Mouse (Mus musculus): ENCODE results near the gene Kdm7a. TPM values are rescaled to one million over a fixed set of nuclear protein-coding genes. Genes with fewer than 3 reads are reported as not detected.

The Kdm7a gene
- polyA plus RNA-seq, 1 experiment: 3.7 TPM

DNA sequence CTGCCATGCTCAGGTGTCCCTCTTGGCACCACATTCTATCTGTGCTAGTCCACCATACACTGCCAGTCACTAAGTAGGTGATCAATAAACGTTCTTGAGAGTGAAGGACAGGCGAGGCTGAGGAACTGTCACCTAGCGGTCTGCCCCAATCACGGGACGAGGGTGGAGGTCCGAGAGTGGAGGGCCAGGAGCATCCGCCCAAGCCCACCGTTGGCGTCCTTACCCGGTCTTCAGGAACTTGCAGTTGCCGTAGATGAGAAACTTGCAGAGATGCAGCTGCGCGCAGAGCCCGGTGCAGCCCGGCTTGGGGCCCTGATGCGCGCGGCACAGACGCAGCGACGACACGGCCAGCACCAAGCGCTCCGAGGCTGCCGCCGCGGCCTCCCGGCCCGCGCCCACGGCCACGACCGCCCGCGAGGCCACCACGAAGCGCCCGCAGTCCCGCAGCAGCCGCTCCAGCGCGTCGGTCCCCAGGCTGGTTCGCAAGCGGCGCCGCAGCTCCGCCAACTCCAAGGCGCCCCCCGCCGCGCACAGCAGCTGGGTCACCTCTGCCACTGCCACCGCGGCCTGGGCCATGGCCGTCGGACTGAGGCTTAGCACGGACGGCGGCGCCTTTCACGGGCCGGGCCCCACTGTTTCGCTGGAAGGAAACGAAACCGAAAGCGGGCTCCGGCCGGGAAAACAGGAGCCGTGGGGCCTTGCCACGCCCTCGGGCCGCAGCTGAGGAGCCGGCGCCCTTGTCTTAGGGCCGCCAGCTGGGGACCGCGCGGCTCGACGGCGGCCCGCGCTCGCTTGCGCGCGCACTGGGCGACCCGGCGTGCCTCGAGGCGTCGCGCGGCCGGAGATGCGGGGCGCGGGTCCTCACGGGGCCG is 88.8 kb downstream of the Kdm7a start, which contains the start of gene Parp12:
Gene Parp12 (minus strand): TSS at position 766 of the 872 bp plus-strand sequence.
- Histone ChIP-seq H3K4me3 (ENCODE audit: control insufficient read depth, insufficient read depth, low read length) (peak within 1 kb of the TSS; percentile 98), H3K4me1 (replicated peaks; ENCODE audit: control insufficient read depth, insufficient read depth, low read length) (peaks cover 10% of the 10 kb centered on the region), H3K27ac (ENCODE audit: control insufficient read depth, insufficient read depth, low read length) (no peak within 1 kb of the TSS), H3K27me3 (ENCODE audit: control insufficient read depth, insufficient read depth, low read length) (no peaks in the 10 kb centered on the region), H3K36me3 (ENCODE audit: control insufficient read depth, insufficient read depth, low read length) (no peaks in the 10 kb centered on the region)
- WGBS: 2% methylated on average over 101 of the region's 101 CpGs
- peak; percentile 37; the same call in 1 of the 2 replicates for TF ChIP-seq POLR2A (IDR thresholded peaks at IDR 0.05; ENCODE audit: control insufficient read depth, extremely low read depth, insufficient read depth, low read length, poor library complexity)
- TF ChIP-seq CTCF (IDR thresholded peaks at IDR 0.05; ENCODE audit: borderline replicate concordance, control insufficient read depth, extremely low read depth, insufficient read depth, low read length, poor library complexity): 0 out of 2 replicates have a peak, but pooled peaks have one; percentile 12
- peak; percentile 60 for DNase-seq

DNA sequence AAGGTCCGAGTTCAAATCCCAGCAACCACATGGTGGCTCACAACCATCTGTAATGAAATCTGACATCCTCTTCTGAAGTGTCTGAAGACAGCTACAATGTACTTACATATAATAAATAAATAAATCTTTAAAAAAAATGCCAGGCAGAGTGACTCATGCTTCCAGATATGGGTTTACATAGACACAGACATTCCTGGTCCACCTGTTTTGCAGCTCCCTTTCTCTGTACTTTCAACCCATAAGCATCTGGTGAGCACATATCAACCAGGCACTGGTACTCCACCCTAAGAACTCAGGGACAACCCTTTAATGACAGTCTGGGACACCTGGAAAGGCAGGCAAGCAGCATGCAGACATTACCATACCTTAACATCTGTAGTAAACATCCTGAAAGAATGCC is 91.2 kb downstream of the Kdm7a start:
- Histone ChIP-seq H3K27ac (ENCODE audit: control insufficient read depth, insufficient read depth, low read length) (no peak overlapping the region), H3K36me3 (ENCODE audit: control insufficient read depth, insufficient read depth, low read length) (no peaks in the 10 kb centered on the region), H3K27me3 (ENCODE audit: control insufficient read depth, insufficient read depth, low read length) (no peaks in the 10 kb centered on the region), H3K4me3 (ENCODE audit: control insufficient read depth, insufficient read depth, low read length) (no peak overlapping the region), H3K4me1 (replicated peaks; ENCODE audit: control insufficient read depth, insufficient read depth, low read length) (peaks cover 10% of the 10 kb centered on the region)
- WGBS: 95% methylated on average over 1 of the region's 1 CpGs
- no peak for DNase-seq
- TF ChIP-seq POLR2A (IDR thresholded peaks at IDR 0.05; ENCODE audit: control insufficient read depth, extremely low read depth, insufficient read depth, low read length, poor library complexity) (no peak), CTCF (IDR thresholded peaks at IDR 0.05; ENCODE audit: borderline replicate concordance, control insufficient read depth, extremely low read depth, insufficient read depth, low read length, poor library complexity) (no peak)

DNA sequence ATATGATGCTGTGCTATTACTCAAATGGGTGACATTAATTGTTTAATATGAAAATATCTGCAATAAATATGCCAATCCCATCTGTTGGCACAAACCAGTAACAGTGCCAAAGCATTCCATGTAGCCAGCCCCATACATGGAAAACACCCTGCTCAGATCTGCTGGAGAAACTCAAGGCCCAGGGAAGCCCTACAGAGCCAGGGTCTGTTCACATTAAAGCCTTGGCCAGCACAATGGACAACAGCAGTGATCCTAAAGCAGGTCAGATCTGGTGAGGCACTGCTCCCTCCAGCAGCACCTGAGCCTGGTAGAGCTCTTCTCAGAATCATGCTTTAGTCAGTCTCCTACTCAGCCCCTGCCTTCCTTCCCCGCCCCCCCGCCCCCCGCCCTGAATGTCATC is 93.4 kb downstream of the Kdm7a start:
- H3K4me3 ChIP-seq (ENCODE audit: control insufficient read depth, insufficient read depth, low read length): no peak overlapping the region
- peaks cover 6% of the 10 kb centered on the region for H3K4me1 ChIP-seq (replicated peaks; ENCODE audit: control insufficient read depth, insufficient read depth, low read length)
- no peaks in the 10 kb centered on the region for H3K27me3 ChIP-seq (ENCODE audit: control insufficient read depth, insufficient read depth, low read length)
- DNase-seq: no peak
- H3K27ac ChIP-seq (ENCODE audit: control insufficient read depth, insufficient read depth, low read length): no peak overlapping the region
- TF ChIP-seq POLR2A (IDR thresholded peaks at IDR 0.05; ENCODE audit: control insufficient read depth, extremely low read depth, insufficient read depth, low read length, poor library complexity): no peak
- TF ChIP-seq CTCF (IDR thresholded peaks at IDR 0.05; ENCODE audit: borderline replicate concordance, control insufficient read depth, extremely low read depth, insufficient read depth, low read length, poor library complexity): no peak
- H3K36me3 ChIP-seq (ENCODE audit: control insufficient read depth, insufficient read depth, low read length): no peaks in the 10 kb centered on the region
- 95% methylated on average over 3 of the region's 3 CpGs for WGBS

DNA sequence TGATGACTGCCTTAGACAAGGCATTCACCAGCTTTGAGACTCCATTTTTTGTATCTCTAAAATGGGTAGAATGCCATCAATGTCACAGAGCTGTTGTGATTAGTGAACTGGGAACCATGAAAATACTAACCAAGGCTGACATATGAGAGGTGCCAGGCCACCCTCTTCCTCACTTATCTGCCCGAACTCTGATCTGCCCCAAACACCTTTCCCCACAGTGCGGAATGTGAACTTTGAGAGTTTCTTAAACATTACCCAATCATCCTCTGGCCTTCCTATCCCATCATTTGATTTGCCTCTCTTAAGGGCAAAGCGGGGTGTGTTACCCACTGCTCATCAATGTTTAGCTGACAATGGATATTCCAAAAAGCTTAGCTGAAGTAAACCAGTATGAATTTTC is 93.9 kb downstream of the Kdm7a start:
- no peak for DNase-seq
- WGBS: over 99% methylated on average over 3 of the region's 3 CpGs
- no peak overlapping the region for H3K4me3 ChIP-seq (ENCODE audit: control insufficient read depth, insufficient read depth, low read length)
- no peak for TF ChIP-seq CTCF (IDR thresholded peaks at IDR 0.05; ENCODE audit: borderline replicate concordance, control insufficient read depth, extremely low read depth, insufficient read depth, low read length, poor library complexity)
- no peak for TF ChIP-seq POLR2A (IDR thresholded peaks at IDR 0.05; ENCODE audit: control insufficient read depth, extremely low read depth, insufficient read depth, low read length, poor library complexity)
- H3K4me1 ChIP-seq (replicated peaks; ENCODE audit: control insufficient read depth, insufficient read depth, low read length): peaks cover 6% of the 10 kb centered on the region
- H3K27ac ChIP-seq (ENCODE audit: control insufficient read depth, insufficient read depth, low read length): no peak overlapping the region
- H3K36me3 ChIP-seq (ENCODE audit: control insufficient read depth, insufficient read depth, low read length): no peaks in the 10 kb centered on the region
- H3K27me3 ChIP-seq (ENCODE audit: control insufficient read depth, insufficient read depth, low read length): no peaks in the 10 kb centered on the region

DNA sequence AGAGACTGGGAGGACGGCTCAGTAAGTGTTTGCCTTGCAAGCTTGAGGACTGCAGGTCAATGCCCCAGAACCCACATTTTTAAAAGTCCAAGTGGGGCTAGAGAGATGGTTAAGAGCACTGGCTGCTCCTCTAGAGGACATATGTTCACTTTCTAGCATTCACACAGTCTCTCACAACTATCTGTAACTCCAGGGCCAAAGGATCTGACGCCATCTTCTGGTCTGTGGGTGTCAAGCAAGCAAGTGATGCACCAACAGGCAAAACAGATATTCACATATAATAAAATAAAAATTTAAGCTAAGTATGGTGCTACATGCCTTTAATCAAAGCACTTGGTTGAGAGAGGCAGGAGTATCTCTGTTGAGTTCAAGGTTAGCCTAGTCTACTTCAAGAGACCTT is 99.8 kb downstream of the Kdm7a start:
- Histone ChIP-seq H3K36me3 (ENCODE audit: control insufficient read depth, insufficient read depth, low read length) (no peaks in the 10 kb centered on the region), H3K4me1 (replicated peaks; ENCODE audit: control insufficient read depth, insufficient read depth, low read length) (no peaks in the 10 kb centered on the region), H3K27me3 (ENCODE audit: control insufficient read depth, insufficient read depth, low read length) (no peaks in the 10 kb centered on the region), H3K4me3 (ENCODE audit: control insufficient read depth, insufficient read depth, low read length) (no peak overlapping the region), H3K27ac (ENCODE audit: control insufficient read depth, insufficient read depth, low read length) (no peak overlapping the region)
- DNase-seq: no peak
- no peak for TF ChIP-seq CTCF (IDR thresholded peaks at IDR 0.05; ENCODE audit: borderline replicate concordance, control insufficient read depth, extremely low read depth, insufficient read depth, low read length, poor library complexity)
- no peak for TF ChIP-seq POLR2A (IDR thresholded peaks at IDR 0.05; ENCODE audit: control insufficient read depth, extremely low read depth, insufficient read depth, low read length, poor library complexity)
- WGBS: 95% methylated on average over 2 of the region's 2 CpGs

DNA sequence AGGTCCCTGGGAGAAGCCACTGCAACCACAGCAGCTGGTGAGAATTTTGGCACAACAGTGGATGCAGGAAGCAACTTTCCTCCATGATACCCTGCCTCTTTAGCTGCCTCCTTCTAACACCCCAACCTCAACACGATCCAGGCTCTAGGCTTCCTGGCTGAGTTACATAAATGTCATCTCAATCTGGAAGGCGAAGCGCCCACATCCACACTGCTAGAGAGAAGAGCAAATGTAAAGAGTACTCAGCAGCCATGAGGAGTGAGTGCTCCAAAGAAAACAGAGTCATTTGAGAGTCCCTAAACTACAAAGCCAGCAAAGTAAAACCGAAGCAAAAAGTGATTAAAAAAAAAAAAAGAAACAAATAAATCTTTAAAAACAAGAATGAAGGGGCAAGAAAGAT is 102.0 kb downstream of the Kdm7a start:
- Histone ChIP-seq H3K27me3 (ENCODE audit: control insufficient read depth, insufficient read depth, low read length) (no peaks in the 10 kb centered on the region), H3K36me3 (ENCODE audit: control insufficient read depth, insufficient read depth, low read length) (no peaks in the 10 kb centered on the region), H3K4me3 (ENCODE audit: control insufficient read depth, insufficient read depth, low read length) (no peak overlapping the region), H3K4me1 (replicated peaks; ENCODE audit: control insufficient read depth, insufficient read depth, low read length) (no peaks in the 10 kb centered on the region), H3K27ac (ENCODE audit: control insufficient read depth, insufficient read depth, low read length) (no peak overlapping the region)
- 95% methylated on average over 4 of the region's 4 CpGs for WGBS
- no peak for TF ChIP-seq POLR2A (IDR thresholded peaks at IDR 0.05; ENCODE audit: control insufficient read depth, extremely low read depth, insufficient read depth, low read length, poor library complexity)
- TF ChIP-seq CTCF (IDR thresholded peaks at IDR 0.05; ENCODE audit: borderline replicate concordance, control insufficient read depth, extremely low read depth, insufficient read depth, low read length, poor library complexity): no peak
- no peak for DNase-seq

Other genes with a start within 250 kb of the Kdm7a start
- 23.0 and 24.3 TPM in 2 replicates for gene Parp12, start 88.4 kb downstream of the Kdm7a start, polyA plus RNA-seq (2012; rRNA removed)
- 28.6 and 30.8 TPM in 2 replicates for gene Slc37a3, start 170.9 kb upstream of the Kdm7a start, polyA plus RNA-seq (2012; rRNA removed)
- gene Rab19, start 174.4 kb upstream of the Kdm7a start, polyA plus RNA-seq (2012; rRNA removed): 9.8 and 13.2 TPM in 2 replicates
- 44.3 and 45.8 TPM in 2 replicates for gene Mkrn1, start 213.7 kb upstream of the Kdm7a start, polyA plus RNA-seq (2012; rRNA removed)